Mouse (Mus musculus): ENCODE measurements at regions not wholly inside any gene's neighbourhood (a gene's known extent, or its start where the extent isn't known, plus 50 kb on each side); places are given as distances from the start of the nearest gene placed in this dataset.

DNA sequence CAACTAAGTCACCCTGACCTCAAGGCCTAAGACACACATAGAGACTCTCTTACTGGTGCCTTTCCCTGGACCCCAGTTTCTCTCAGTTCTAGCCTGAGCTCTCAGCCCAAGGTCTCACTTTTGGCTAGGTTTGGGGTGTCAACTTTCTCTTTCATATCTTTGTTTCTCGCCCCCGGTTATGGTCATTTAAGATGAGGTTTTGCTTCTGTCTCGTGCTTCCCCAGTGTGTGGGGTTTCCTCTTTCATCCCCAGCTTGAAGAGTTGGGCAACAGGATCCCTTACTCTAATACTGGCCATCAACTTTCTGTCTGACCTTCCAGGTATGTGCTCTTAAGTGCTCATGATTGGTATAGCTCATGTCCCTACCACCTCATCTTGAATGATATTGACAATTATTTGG lies 67.5 kb downstream of the Lmo4 start:
- no peaks in the 10 kb centered on the region for H3K27me3 ChIP-seq
- ATAC-seq (no peak), DNase-seq (ENCODE audit: low read depth, low spot score) (no peak)
- no peak for TF ChIP-seq CTCF (IDR thresholded peaks at IDR 0.05)
- in situ Hi-C loops (cut with MboI; ENCODE audit: low pct_unique_long_range_greater_than_20kb), result no loop called here
- CTCF ChIA-PET, result interaction anchor here (1.2 to 2.0 kb wide), 4 partner anchors 9 to 26 kb away, joined by 3 to 13 read pairs (median 6); no protein-coding TSS in a partner anchor
- POLR2A ChIA-PET, result interaction anchor here (0.6 kb wide), 1 partner anchor 59 kb away, joined by 4 read pairs; no protein-coding TSS in a partner anchor

DNA sequence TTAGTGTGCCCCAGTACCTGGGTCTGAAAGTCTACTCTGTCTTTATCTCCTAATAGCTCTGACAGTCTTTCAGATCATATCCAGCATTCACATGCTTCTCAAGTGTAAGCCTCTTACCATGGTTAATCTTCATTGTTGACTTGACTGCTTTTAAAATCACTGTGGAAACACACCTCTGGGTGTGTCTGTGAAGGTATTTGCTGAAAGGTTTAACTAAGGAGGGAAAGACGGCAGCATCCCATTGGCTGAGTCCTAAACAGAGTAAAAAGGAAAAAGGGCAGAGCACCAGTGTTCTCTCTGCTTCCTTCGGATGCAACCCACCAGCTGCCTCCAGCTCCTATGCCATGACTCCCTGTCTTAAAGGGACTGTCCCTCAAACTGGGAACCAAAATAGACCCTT lies 68.6 kb downstream of the Lmo4 start:
- ATAC-seq (no peak), DNase-seq (ENCODE audit: low read depth, low spot score) (no peak)
- no peaks in the 10 kb centered on the region for H3K27me3 ChIP-seq
- in situ Hi-C loops (cut with MboI; ENCODE audit: low pct_unique_long_range_greater_than_20kb), result no loop called here
- CTCF ChIA-PET, result interaction anchor here (0.6 kb wide), 1 partner anchor 540 kb away, joined by 3 read pairs; no protein-coding TSS in a partner anchor
- POLR2A ChIA-PET, result no interaction called here
- TF ChIP-seq CTCF (IDR thresholded peaks at IDR 0.05), result no peak

DNA sequence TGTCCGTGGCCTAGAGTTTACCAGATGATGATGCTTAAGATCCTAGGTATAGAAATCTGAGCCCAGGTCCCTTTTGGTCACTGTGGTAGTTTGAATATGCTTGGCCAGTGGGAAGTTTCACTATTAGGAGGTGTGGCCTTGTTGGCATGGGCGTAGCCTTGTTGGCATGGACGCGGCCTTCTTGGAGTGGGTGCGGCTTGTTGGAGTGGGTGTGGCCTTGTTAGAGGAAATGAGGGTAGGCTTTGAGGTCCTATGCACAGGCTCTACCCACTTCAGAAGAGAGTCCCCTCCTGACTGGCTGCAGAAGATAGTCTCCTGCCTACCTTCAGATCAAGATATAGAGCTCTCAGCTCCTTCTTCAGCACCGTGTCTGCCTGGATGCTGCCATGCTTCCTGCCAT lies 69.4 kb downstream of the Lmo4 start:
- CTCF ChIA-PET, result interaction anchor here (0.6 to 1.5 kb wide), 3 partner anchors 10 to 541 kb away, joined by 3 to 9 read pairs (median 3); no protein-coding TSS in a partner anchor
- DNase-seq (ENCODE audit: low read depth, low spot score) (no peak), ATAC-seq (no peak)
- no peak for TF ChIP-seq CTCF (IDR thresholded peaks at IDR 0.05)
- H3K27me3 ChIP-seq, result no peaks in the 10 kb centered on the region
- in situ Hi-C loops (cut with MboI; ENCODE audit: low pct_unique_long_range_greater_than_20kb), result no loop called here
- POLR2A ChIA-PET, result no interaction called here

DNA sequence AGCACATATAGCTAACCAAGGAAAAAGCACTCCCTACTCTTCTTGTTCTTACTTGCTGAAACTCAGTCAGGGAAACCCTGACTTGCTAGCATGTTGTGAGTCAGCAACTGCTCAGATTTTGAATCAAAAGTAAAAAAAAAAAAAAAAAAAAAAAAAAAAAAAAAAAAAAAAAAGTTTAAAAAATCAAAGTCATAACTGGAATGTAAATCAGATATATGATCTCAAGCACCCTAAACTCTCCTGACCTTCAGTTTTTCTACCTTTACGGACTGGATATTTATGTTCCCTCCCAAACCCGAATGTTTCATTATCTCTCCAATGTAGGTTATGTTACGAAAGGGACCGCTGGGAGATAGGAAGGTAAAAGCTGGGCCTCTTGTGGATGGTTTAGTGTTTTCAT lies 77.0 kb downstream of the Lmo4 start:
- ChIA-PET CTCF (interaction anchor here (1.8 to 2.1 kb wide), 2 partner anchors 10 to 12 kb away, joined by 5 to 9 read pairs; no protein-coding TSS in a partner anchor), POLR2A (interaction anchor here (0.7 kb wide), 2 partner anchors 15 to 231 kb away, joined by 4 to 5 read pairs; no protein-coding TSS in a partner anchor)
- in situ Hi-C loops (cut with MboI; ENCODE audit: low pct_unique_long_range_greater_than_20kb), result no loop called here
- no peaks in the 10 kb centered on the region for H3K27me3 ChIP-seq
- no peak for TF ChIP-seq CTCF (IDR thresholded peaks at IDR 0.05)
- ATAC-seq (no peak), DNase-seq (ENCODE audit: low read depth, low spot score) (no peak)

DNA sequence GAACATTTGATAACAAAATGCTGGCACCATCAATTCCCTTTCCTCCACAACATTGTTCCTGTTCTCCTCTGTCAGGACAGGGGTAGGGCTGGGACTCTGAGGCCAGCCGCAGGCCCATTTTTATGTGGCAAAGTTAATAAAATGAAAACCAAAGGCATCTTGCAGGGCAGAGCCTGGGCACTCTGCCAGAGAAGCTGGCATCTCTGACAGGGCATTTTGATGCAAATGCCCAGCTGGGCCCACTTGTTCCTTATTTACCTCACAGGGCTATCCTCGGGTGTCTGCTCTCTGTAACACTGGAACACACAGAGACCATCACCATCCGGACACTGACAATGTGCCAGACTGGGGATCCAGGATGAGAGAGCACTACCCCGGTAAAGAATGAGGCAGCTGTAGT lies 80.7 kb downstream of the Lmo4 start:
- in situ Hi-C loops (cut with MboI; ENCODE audit: low pct_unique_long_range_greater_than_20kb), result no loop called here

DNA sequence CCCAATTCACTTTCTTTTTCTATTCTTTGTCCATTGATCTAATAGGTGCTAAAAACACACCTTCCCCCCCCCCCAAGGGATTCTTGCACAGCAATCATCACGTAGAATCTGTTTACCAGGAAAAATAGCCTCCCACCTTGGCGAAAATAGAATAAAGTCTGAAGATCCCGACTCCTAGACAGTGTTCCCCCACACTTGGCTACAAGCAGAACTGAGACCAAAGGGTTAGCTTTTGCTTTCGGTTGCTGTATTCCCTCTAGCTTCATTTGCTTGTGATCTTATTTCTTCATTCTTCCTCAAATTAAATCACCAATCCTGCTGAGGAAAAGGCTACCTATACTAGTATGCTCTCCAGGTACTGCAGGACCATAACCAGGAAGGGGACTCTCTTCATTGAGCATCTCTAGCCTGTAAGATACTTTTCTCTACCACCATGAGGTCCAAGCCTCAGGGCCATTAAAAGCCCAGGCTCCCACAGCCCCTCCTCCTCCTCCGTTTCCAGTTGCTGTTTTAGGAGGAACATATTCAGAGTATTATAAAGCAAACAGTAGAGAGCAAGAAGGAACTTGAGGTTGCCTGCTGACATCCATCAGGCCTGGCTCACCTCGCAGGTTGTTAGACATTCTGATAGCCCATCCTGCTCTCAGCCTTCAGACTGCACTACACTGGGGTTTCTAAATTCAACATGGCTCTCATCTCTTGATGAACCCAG lies 81.5 kb downstream of the Lmo4 start:
- DNase-seq (ENCODE audit: low read depth, low spot score) (no peak), ATAC-seq (no peak)
- in situ Hi-C loops (cut with MboI; ENCODE audit: low pct_unique_long_range_greater_than_20kb), result no loop called here
- ChIA-PET CTCF (no interaction called here), POLR2A (interaction anchor here (0.7 kb wide), 1 partner anchor 12 kb away, joined by 3 read pairs; no protein-coding TSS in a partner anchor)
- H3K27me3 ChIP-seq, result no peaks in the 10 kb centered on the region
- TF ChIP-seq CTCF (IDR thresholded peaks at IDR 0.05), result no peak

More for the DNA sequence above, 80.7 kb downstream of the Lmo4 start:
- ATAC-seq (no peak), DNase-seq (ENCODE audit: low read depth, low spot score) (no peak)
- POLR2A ChIA-PET, result interaction anchor here (1.5 kb wide), 1 partner anchor 15 kb away, joined by 4 read pairs; no protein-coding TSS in a partner anchor
- no peaks in the 10 kb centered on the region for H3K27me3 ChIP-seq
- CTCF ChIA-PET, result interaction anchor here (3.1 to 3.4 kb wide), 2 partner anchors 11 to 13 kb away, joined by 9 to 13 read pairs; no protein-coding TSS in a partner anchor
- TF ChIP-seq CTCF (IDR thresholded peaks at IDR 0.05), result no peak

DNA sequence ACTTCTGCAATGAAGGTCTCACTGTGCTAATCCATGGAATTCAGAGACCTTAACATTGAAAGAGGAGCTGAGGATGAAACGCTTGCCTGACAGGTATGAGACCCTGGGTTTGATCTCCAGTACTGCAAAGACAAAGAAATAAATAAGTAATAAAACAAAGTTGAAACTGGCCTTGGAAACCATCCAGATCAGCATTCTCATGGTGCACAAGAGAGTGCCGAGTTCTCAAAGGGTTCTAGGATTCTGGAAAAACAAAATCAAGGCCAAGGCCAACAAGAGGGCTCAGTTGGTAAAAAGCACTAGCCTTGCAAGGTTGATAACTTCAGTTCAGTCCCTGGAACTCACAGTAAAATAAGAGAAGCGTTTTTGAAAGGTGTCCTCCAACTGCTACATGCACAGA lies 85.9 kb downstream of the Lmo4 start:
- no peak for ATAC-seq
- in situ Hi-C loops (cut with MboI; ENCODE audit: low pct_unique_long_range_greater_than_20kb), result no loop called here
- no peaks in the 10 kb centered on the region for H3K27me3 ChIP-seq
- ChIA-PET CTCF (interaction anchor here (1.6 kb wide), 1 partner anchor 11 kb away, joined by 3 read pairs; no protein-coding TSS in a partner anchor), POLR2A (no interaction called here)
- TF ChIP-seq CTCF (IDR thresholded peaks at IDR 0.05), result no peak
- no peak for DNase-seq (ENCODE audit: low read depth, low spot score)

DNA sequence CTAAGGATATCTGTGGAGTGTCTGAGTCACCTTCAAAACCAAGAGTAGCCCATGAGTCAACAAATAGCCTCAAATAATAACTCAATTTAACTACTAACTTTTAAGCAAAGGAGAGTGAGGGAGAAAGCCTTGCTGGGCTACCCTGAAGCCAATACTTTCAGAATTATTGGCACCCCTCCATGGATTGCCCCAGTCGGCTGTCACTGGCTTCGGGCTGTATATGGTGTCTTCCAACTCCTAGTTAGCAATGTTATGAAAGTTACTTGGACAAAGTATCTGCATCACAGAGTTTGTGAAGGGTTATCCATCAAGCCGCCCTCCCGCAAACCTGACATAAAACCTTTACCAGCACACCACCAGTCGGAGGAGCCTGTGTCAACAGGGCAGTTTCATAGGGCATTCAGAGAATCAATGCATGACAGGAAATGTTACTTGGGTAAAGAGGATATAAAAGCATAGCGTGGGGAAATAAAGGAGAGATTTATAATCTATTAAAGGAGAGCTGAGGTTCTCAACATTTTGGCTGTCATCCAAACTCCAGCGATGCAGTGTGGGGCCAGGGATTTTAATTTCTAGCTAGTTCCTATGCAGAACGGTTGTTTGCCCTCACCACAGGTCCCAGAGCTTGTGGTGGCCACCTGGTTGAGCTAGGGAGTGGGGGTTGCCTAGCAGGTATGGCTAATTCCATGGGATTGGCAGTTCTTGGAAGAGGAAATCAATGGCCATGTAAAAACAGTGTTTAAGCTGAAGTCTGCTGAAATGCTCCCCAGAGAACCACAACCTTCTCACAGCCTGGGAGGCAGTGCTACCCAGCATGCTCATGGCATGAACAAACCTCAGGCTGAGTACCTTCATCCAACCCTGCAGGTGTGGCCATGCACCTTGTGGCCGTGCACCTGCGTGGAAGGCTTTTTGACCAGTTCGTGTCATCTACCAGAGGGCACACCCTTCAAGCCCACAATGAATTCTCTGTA lies 91.1 kb downstream of the Lmo4 start:
- ChIA-PET POLR2A (no interaction called here), CTCF (interaction anchor here (1.1 kb wide), 1 partner anchor 84 kb away, joined by 3 read pairs; no protein-coding TSS in a partner anchor)
- DNase-seq (ENCODE audit: low read depth, low spot score) (no peak), ATAC-seq (no peak)
- no peaks in the 10 kb centered on the region for H3K27me3 ChIP-seq
- in situ Hi-C loops (cut with MboI; ENCODE audit: low pct_unique_long_range_greater_than_20kb), result no loop called here
- no peak for TF ChIP-seq CTCF (IDR thresholded peaks at IDR 0.05)

DNA sequence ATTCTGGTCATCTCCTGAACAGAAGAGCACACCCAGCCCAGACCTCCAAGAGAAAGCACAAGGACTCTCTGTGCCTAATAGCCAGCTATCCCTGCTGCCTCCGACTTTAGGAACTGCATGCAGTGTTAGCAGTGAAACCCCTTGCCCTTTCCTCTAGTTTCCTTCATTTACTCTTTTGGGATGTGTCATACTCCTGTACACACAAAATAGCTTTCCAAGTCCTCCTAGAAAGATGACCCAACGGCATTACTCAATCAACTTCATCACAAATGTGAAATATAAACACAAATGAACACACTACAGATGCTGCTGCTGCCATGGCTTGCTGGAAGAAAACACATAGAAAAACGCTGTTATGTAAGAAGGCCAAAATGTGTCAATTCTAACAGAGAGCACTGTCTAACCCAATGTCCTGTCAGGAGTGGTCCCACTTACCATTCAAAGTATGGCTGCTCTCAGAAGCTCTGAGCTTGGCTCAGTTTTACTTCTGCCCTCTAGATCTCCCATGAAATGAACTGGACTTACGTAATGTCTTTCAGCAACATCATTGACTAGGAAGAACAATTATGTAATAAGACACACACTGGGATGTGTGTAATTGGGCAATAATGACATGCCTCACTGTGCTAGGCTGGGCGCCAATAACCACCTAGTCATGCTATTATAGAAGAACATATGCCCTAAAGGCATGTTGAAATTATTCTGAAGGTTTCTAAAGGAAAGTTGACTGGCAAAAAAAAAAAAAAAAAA lies 94.5 kb downstream of the Lmo4 start:
- CTCF ChIA-PET, result interaction anchor here (1.1 to 1.6 kb wide), 3 partner anchors 18 to 93 kb away, joined by 3 to 4 read pairs (median 3); no protein-coding TSS in a partner anchor
- DNase-seq (ENCODE audit: low read depth, low spot score), result peak; percentile 67
- H3K27me3 ChIP-seq, result no peaks in the 10 kb centered on the region
- POLR2A ChIA-PET, result interaction anchor here (0.6 to 1.2 kb wide), 3 partner anchors 13 to 93 kb away, joined by 3 to 5 read pairs (median 4); no protein-coding TSS in a partner anchor
- in situ Hi-C loops (cut with MboI; ENCODE audit: low pct_unique_long_range_greater_than_20kb), result no loop called here
- no peak for TF ChIP-seq CTCF (IDR thresholded peaks at IDR 0.05)
- peak; percentile 34 for ATAC-seq

Data from Patski (cell line).